Mouse (Mus musculus): ENCODE results near the gene Wwc2. TPM values are rescaled to one million over a fixed set of nuclear protein-coding genes. Genes with fewer than 3 reads are reported as not detected.
A peak's percentile ranks its signal among the peaks of the same experiment; 100 is the strongest.

Wwc2 gene
- polyA plus RNA-seq, 1 experiment, result 41.4 TPM

- TF ChIP-seq POLR2A (IDR thresholded peaks at IDR 0.05; ENCODE audit: low read depth, low read length), result peak; percentile 24; the same call in 1 of the 2 replicates
- peak; percentile 72; the same call in 1 of the 2 replicates for TF ChIP-seq CTCF (IDR thresholded peaks at IDR 0.05; ENCODE audit: borderline replicate concordance, insufficient read depth, low read length)
- peak overlapping the region; percentile 97 for H3K27ac ChIP-seq (ENCODE audit: insufficient read depth, low read length)
- peaks cover 35% of the 10 kb centered on the region for H3K4me1 ChIP-seq (ENCODE audit: control insufficient read depth, insufficient read depth, low read length)
- H3K4me3 ChIP-seq (ENCODE audit: insufficient read depth, low read length), result no peak overlapping the region
Measured at GRCm38 (mm10) chr8:47932028-47932790, 58.5 kb downstream of the Wwc2 start.

DNA sequence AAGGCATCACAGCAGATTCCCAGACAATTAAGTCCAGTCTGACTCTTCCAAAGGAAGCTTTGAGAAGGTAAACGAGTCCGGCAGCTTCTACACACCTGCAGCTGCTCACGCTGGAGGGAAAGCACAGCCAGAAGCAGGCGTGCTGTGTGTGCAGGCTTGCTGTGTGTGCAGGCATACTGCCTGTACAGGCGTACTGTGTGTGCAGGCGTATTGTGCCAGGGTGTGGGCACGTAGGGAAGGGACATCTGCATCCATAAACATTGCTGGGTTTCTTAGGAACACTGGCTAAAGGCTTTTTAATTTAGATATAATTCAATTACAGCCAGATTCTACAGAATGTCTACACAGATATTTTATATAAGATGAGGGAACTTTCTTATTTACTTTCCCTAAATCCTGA lies 59.4 kb downstream of the Wwc2 start:
- Histone ChIP-seq H3K4me3 (ENCODE audit: insufficient read depth, low read length) (no peak overlapping the region), H3K4me1 (ENCODE audit: control insufficient read depth, insufficient read depth, low read length) (peaks cover 35% of the 10 kb centered on the region), H3K27ac (ENCODE audit: insufficient read depth, low read length) (peak overlapping the region; percentile 28)
- TF ChIP-seq CTCF (IDR thresholded peaks at IDR 0.05; ENCODE audit: borderline replicate concordance, insufficient read depth, low read length) (no peak), POLR2A (IDR thresholded peaks at IDR 0.05; ENCODE audit: low read depth, low read length) (no peak)

DNA sequence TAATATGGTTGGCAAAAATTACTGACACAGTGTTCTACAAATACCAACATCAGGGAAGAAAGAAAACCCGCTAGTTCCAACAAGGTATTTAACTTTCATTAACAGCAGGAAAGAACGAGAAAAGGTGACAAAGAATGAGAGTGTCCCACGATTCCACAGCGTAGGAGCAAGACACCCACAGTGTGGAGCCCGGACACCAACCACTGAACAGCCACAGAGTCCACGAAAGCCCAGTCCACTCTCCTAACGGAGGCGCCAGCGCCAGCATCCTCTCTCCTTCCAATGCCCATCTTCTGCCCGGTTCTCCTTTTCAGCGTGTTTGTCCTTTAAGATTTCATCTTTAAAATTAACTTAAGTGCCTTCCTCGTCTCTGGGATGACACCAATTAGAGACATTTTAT lies 61.1 kb downstream of the Wwc2 start:
- no peak for TF ChIP-seq CTCF (IDR thresholded peaks at IDR 0.05; ENCODE audit: borderline replicate concordance, insufficient read depth, low read length)
- TF ChIP-seq POLR2A (IDR thresholded peaks at IDR 0.05; ENCODE audit: low read depth, low read length), result no peak
- no peak overlapping the region for H3K27ac ChIP-seq (ENCODE audit: insufficient read depth, low read length)
- peaks cover 31% of the 10 kb centered on the region for H3K4me1 ChIP-seq (ENCODE audit: control insufficient read depth, insufficient read depth, low read length)
- no peak overlapping the region for H3K4me3 ChIP-seq (ENCODE audit: insufficient read depth, low read length)

- TF ChIP-seq POLR2A (IDR thresholded peaks at IDR 0.05; ENCODE audit: low read depth, low read length) (no peak), CTCF (IDR thresholded peaks at IDR 0.05; ENCODE audit: borderline replicate concordance, insufficient read depth, low read length) (no peak)
- H3K27ac ChIP-seq (ENCODE audit: insufficient read depth, low read length), result no peak overlapping the region
- H3K4me1 ChIP-seq (ENCODE audit: control insufficient read depth, insufficient read depth, low read length), result peaks cover 26% of the 10 kb centered on the region
- H3K4me3 ChIP-seq (ENCODE audit: insufficient read depth, low read length), result no peak overlapping the region
Measured at GRCm38 (mm10) chr8:47928604-47929185, 62.0 kb downstream of the Wwc2 start.

- H3K27ac ChIP-seq (ENCODE audit: insufficient read depth, low read length), result peak overlapping the region; percentile 69
- TF ChIP-seq POLR2A (IDR thresholded peaks at IDR 0.05; ENCODE audit: low read depth, low read length), result no peak
- no peak for TF ChIP-seq CTCF (IDR thresholded peaks at IDR 0.05; ENCODE audit: borderline replicate concordance, insufficient read depth, low read length)
- peaks cover 11% of the 10 kb centered on the region for H3K4me1 ChIP-seq (ENCODE audit: control insufficient read depth, insufficient read depth, low read length)
- no peak overlapping the region for H3K4me3 ChIP-seq (ENCODE audit: insufficient read depth, low read length)
Measured at GRCm38 (mm10) chr8:47924921-47925320, 65.8 kb downstream of the Wwc2 start.

DNA sequence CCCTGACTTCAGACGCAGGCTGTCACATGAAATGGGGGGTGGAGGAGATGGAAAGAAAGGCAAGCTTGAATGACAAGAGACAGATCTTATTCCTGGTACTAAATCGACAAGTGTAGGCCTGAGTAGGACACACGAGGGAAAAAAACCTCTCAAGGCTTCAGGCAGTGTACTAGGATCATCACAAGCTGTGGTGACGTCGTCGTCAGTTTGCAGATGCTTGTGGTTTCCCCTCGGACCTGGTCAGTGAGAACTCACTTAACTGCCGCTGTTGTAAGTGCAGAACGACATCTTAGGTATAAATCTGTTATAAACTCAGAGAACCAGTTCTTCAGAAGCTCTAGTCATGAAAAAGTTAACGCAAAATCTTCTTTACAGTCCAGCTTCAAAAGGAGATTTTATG lies 67.9 kb downstream of the Wwc2 start:
- peaks cover 11% of the 10 kb centered on the region; the same call in 1 of the 2 replicates for H3K4me1 ChIP-seq (ENCODE audit: control insufficient read depth, insufficient read depth, low read length)
- no peak overlapping the region for H3K27ac ChIP-seq (ENCODE audit: insufficient read depth, low read length)

DNA sequence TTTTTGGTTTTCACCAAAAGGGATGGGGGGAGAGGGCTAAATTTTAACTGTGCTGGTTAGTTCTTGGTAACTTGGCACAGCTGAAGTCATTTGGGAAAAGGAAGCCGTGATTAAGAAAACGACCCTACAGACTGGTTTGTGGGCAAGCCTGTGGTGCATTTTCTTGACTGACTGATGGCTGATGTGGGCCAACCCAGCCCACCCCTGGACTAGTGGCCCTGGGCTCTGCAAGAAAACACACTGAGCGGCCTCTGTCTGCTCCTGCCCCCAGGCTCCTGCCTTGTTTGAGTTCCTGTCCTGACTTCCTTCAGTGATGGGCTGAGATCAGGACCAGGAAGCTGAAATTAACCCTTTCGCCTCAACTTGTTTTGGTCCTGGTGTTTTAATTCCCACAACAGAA lies 68.7 kb downstream of the Wwc2 start:
- H3K4me3 ChIP-seq (ENCODE audit: insufficient read depth, low read length), result no peak overlapping the region
- no peak overlapping the region for H3K27ac ChIP-seq (ENCODE audit: insufficient read depth, low read length)
- H3K4me1 ChIP-seq (ENCODE audit: control insufficient read depth, insufficient read depth, low read length), result peaks cover 15% of the 10 kb centered on the region; the same call in 1 of the 2 replicates
- TF ChIP-seq POLR2A (IDR thresholded peaks at IDR 0.05; ENCODE audit: low read depth, low read length) (no peak), CTCF (IDR thresholded peaks at IDR 0.05; ENCODE audit: borderline replicate concordance, insufficient read depth, low read length) (no peak)

More for the DNA sequence above, 67.9 kb downstream of the Wwc2 start:
- H3K4me3 ChIP-seq (ENCODE audit: insufficient read depth, low read length), result no peak overlapping the region
- TF ChIP-seq POLR2A (IDR thresholded peaks at IDR 0.05; ENCODE audit: low read depth, low read length) (no peak), CTCF (IDR thresholded peaks at IDR 0.05; ENCODE audit: borderline replicate concordance, insufficient read depth, low read length) (no peak)

- Histone ChIP-seq H3K4me3 (ENCODE audit: insufficient read depth, low read length) (no peak overlapping the region), H3K4me1 (ENCODE audit: control insufficient read depth, insufficient read depth, low read length) (peaks cover 18% of the 10 kb centered on the region), H3K27ac (ENCODE audit: insufficient read depth, low read length) (no peak overlapping the region)
- TF ChIP-seq POLR2A (IDR thresholded peaks at IDR 0.05; ENCODE audit: low read depth, low read length) (no peak), CTCF (IDR thresholded peaks at IDR 0.05; ENCODE audit: borderline replicate concordance, insufficient read depth, low read length) (no peak)
Measured at GRCm38 (mm10) chr8:47920575-47921144, 70.1 kb downstream of the Wwc2 start.

DNA sequence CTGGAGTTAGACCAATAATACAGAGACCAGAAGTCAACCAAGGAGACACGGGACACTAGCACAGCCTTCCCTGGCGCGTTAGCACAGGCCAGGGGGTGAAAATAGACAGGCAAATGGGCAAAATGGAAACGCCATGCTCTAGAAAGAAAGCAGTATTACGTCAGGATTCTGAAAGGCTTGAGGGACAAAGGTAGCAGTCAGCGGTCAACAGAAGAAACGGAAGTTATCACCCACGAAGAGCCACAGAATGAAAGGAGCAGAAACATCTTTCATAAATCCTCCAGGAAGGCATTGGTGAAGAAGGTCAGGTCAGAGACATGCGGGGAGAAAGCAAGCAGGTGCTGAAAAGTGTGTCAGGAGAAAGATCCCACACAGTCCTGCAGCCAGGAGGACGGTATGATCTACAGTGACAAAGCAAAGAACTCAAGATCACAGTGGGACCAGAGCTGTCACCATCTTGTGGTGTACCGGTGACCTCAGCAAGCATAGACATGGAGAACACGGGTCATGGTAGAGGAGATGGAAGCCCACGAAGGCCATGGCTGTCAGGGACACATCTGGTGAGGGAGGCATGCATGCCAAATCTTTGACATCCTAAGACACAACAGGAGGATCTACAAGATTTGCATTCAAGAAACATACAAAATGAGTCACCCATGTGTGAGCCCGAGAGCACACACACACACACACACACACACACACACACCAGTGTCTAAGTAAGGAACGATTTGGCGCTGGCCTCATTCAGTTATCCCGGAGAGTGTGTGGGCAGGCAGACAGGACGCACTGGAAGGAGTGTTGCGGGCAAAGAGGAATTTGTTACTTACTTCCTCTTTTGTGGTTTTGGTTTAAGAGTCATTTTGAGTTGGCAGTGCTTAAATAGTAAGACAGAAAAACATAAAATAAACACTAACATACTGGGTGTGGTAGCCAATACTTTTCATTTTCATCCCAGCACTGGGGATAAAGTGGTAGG lies 73.4 kb downstream of the Wwc2 start:
- Histone ChIP-seq H3K4me1 (ENCODE audit: control insufficient read depth, insufficient read depth, low read length) (peaks cover 14% of the 10 kb centered on the region), H3K27ac (ENCODE audit: insufficient read depth, low read length) (peak overlapping the region; percentile 5; the same call in 1 of the 2 replicates), H3K4me3 (ENCODE audit: insufficient read depth, low read length) (no peak overlapping the region)
- TF ChIP-seq POLR2A (IDR thresholded peaks at IDR 0.05; ENCODE audit: low read depth, low read length) (no peak), CTCF (IDR thresholded peaks at IDR 0.05; ENCODE audit: borderline replicate concordance, insufficient read depth, low read length) (no peak)
